Mouse (Mus musculus) limb, embryonic 13.5 days (tissue): ENCODE measurements at regions not wholly inside any gene's neighbourhood (a gene's known extent, or its start where the extent isn't known, plus 50 kb on each side); places are given as distances from the start of the nearest gene placed in this dataset.

ENCODE experiments used
- ATAC-seq: fragments of 200-750 bp; cut with Nextera tagmentation; 2 replicates; pipeline ENCODE4 v1.8.0; 2017; ENCODE audit warnings: low read depth, moderate number of reproducible peaks, moderate TSS enrichment; ENCODE audit not compliant: low FRiP score
- H3K27ac ChIP-seq: fragments of 300-500 bp; sonication (generic); 2 replicates; pipeline ENCODE4 v1.5.1; 2015; ENCODE audit warnings: inconsistent platforms, mild to moderate bottlenecking, moderate library complexity
- H3K27me3 ChIP-seq: fragments of 300-500 bp; sonication (generic); 2 replicates; pipeline ENCODE4 v1.6.1; 2015; ENCODE audit warnings: mild to moderate bottlenecking, inconsistent platforms
- H3K36me3 ChIP-seq: fragments of 300-500 bp; sonication (generic); 2 replicates; pipeline ENCODE4 v1.6.1; 2015; ENCODE audit warnings: inconsistent platforms, mild to moderate bottlenecking, moderate library complexity
- H3K4me1 ChIP-seq: fragments of 300-500 bp; sonication (generic); 2 replicates; pipeline ENCODE4 v1.6.1; 2015; ENCODE audit warnings: inconsistent platforms
- H3K4me2 ChIP-seq: fragments of 300-500 bp; sonication (generic); replicated peaks from 2 replicates; pipeline ENCODE4 v1.6.1; 2015; ENCODE audit warnings: inconsistent platforms, mild to moderate bottlenecking, moderate library complexity
- H3K4me3 ChIP-seq: fragments of 300-500 bp; sonication (generic); 2 replicates; pipeline ENCODE4 v1.5.1; 2015; ENCODE audit warnings: moderate library complexity, mild to moderate bottlenecking, inconsistent platforms
- H3K9ac ChIP-seq: fragments of 300-500 bp; sonication (generic); 2 replicates; pipeline ENCODE4 v1.6.1; 2015; ENCODE audit warnings: mild to moderate bottlenecking, inconsistent platforms
- H3K9me3 ChIP-seq: fragments of 300-500 bp; sonication (generic); 2 replicates; pipeline ENCODE4 v1.6.1; 2016; ENCODE audit warnings: inconsistent platforms
- WGBS: fragments of 180-500 bp; shearing (Covaris S2); methylation state at CpG from one replicate; pipeline ENCODE4 v1.1.7; 2015; 5-methylcytosine and 5-hydroxymethylcytosine counted together

GRCm38 (mm10) chr14:36617987-36618386 lies 350.6 kb downstream of the Ccser2 start:
- Histone ChIP-seq H3K27me3 (no peaks in the 10 kb centered on the region), H3K36me3 (no peaks in the 10 kb centered on the region), H3K9ac (no peak overlapping the region), H3K4me1 (no peaks in the 10 kb centered on the region), H3K4me3 (no peak overlapping the region), H3K4me2 (no peak overlapping the region), H3K9me3 (no peaks in the 10 kb centered on the region; the same call in 1 of the 2 replicates), H3K27ac (no peak overlapping the region)
- no peak for ATAC-seq
- WGBS: 82% methylated on average over 5 of the region's 5 CpGs

- Histone ChIP-seq H3K4me3 (no peak overlapping the region), H3K4me1 (no peaks in the 10 kb centered on the region), H3K9ac (no peak overlapping the region), H3K27ac (no peak overlapping the region), H3K36me3 (no peaks in the 10 kb centered on the region), H3K27me3 (no peaks in the 10 kb centered on the region), H3K9me3 (no peaks in the 10 kb centered on the region), H3K4me2 (no peak overlapping the region)
- WGBS: 72% methylated on average over 3 of the region's 3 CpGs
- no peak for ATAC-seq
These were observed 353.7 kb downstream of the Ccser2 start for GRCm38 (mm10) chr14:36614926-36615325.

GRCm38 (mm10) chr14:36612860-36613259 lies 355.7 kb downstream of the Ccser2 start:
- Histone ChIP-seq H3K4me1 (no peaks in the 10 kb centered on the region), H3K4me3 (no peak overlapping the region), H3K9me3 (no peaks in the 10 kb centered on the region), H3K9ac (no peak overlapping the region), H3K4me2 (no peak overlapping the region), H3K36me3 (no peaks in the 10 kb centered on the region), H3K27me3 (no peaks in the 10 kb centered on the region), H3K27ac (no peak overlapping the region)
- WGBS: 83% methylated on average over 3 of the region's 3 CpGs
- no peak for ATAC-seq

- 59% methylated on average over 4 of the region's 4 CpGs for WGBS
- no peak for ATAC-seq
- Histone ChIP-seq H3K27me3 (no peaks in the 10 kb centered on the region), H3K9ac (no peak overlapping the region), H3K36me3 (no peaks in the 10 kb centered on the region), H3K4me3 (no peak overlapping the region), H3K4me2 (no peak overlapping the region), H3K4me1 (no peaks in the 10 kb centered on the region), H3K9me3 (no peaks in the 10 kb centered on the region), H3K27ac (no peak overlapping the region)
These were observed 384.4 kb downstream of the Ccser2 start for GRCm38 (mm10) chr14:36584065-36584635.

GRCm38 (mm10) chr14:36583338-36584064 lies 385.1 kb downstream of the Ccser2 start:
- Histone ChIP-seq H3K27me3 (no peaks in the 10 kb centered on the region), H3K36me3 (no peaks in the 10 kb centered on the region), H3K9ac (no peak overlapping the region), H3K4me3 (no peak overlapping the region), H3K27ac (no peak overlapping the region), H3K4me2 (no peak overlapping the region), H3K4me1 (no peaks in the 10 kb centered on the region), H3K9me3 (no peaks in the 10 kb centered on the region)
- 65% methylated on average over 3 of the region's 3 CpGs for WGBS
- no peak for ATAC-seq

- no peak for ATAC-seq
- Histone ChIP-seq H3K36me3 (no peaks in the 10 kb centered on the region), H3K9ac (no peak overlapping the region), H3K27ac (no peak overlapping the region), H3K4me3 (no peak overlapping the region), H3K9me3 (no peaks in the 10 kb centered on the region), H3K4me2 (no peak overlapping the region), H3K27me3 (no peaks in the 10 kb centered on the region), H3K4me1 (no peaks in the 10 kb centered on the region)
- 38% methylated on average over 3 of the region's 3 CpGs for WGBS
These were observed 405.2 kb downstream of the Ccser2 start for GRCm38 (mm10) chr14:36563229-36563865.

GRCm38 (mm10) chr14:36537402-36537801 lies 431.2 kb downstream of the Ccser2 start:
- Histone ChIP-seq H3K9ac (no peak overlapping the region), H3K27me3 (no peaks in the 10 kb centered on the region), H3K9me3 (no peaks in the 10 kb centered on the region), H3K4me1 (no peaks in the 10 kb centered on the region), H3K4me2 (no peak overlapping the region), H3K36me3 (no peaks in the 10 kb centered on the region), H3K4me3 (no peak overlapping the region), H3K27ac (no peak overlapping the region)
- 58% methylated on average over 5 of the region's 5 CpGs for WGBS
- no peak for ATAC-seq

GRCm38 (mm10) chr14:36527310-36527709 lies 432.6 kb downstream of the 4930474N05Rik start:
- ATAC-seq: no peak
- Histone ChIP-seq H3K4me2 (no peak overlapping the region), H3K27ac (no peak overlapping the region), H3K36me3 (no peaks in the 10 kb centered on the region), H3K4me1 (no peaks in the 10 kb centered on the region), H3K9me3 (no peaks in the 10 kb centered on the region), H3K4me3 (no peak overlapping the region), H3K27me3 (no peaks in the 10 kb centered on the region), H3K9ac (no peak overlapping the region)
- WGBS: 89% methylated on average over 1 of the region's 1 CpGs

- Histone ChIP-seq H3K4me1 (no peaks in the 10 kb centered on the region), H3K9me3 (no peaks in the 10 kb centered on the region), H3K4me2 (no peak overlapping the region), H3K9ac (no peak overlapping the region), H3K36me3 (no peaks in the 10 kb centered on the region), H3K27me3 (no peaks in the 10 kb centered on the region), H3K4me3 (no peak overlapping the region), H3K27ac (no peak overlapping the region)
- ATAC-seq: no peak
These were observed 430.9 kb downstream of the 4930474N05Rik start for GRCm38 (mm10) chr14:36525591-36526037.

GRCm38 (mm10) chr14:36502076-36502994 lies 407.6 kb downstream of the 4930474N05Rik start:
- ATAC-seq: no peak
- no peak overlapping the region for H3K27ac ChIP-seq
- H3K9me3 ChIP-seq: no peaks in the 10 kb centered on the region
- no peaks in the 10 kb centered on the region for H3K27me3 ChIP-seq
- no peak overlapping the region for H3K4me3 ChIP-seq
- no peaks in the 10 kb centered on the region for H3K4me1 ChIP-seq
- no peak overlapping the region for H3K9ac ChIP-seq
- no peak overlapping the region for H3K4me2 ChIP-seq
- no peaks in the 10 kb centered on the region for H3K36me3 ChIP-seq
- WGBS: 67% methylated on average over 2 of the region's 2 CpGs

- no peak overlapping the region for H3K27ac ChIP-seq
- no peak for ATAC-seq
- no peak overlapping the region for H3K9ac ChIP-seq
- no peaks in the 10 kb centered on the region for H3K4me1 ChIP-seq
- H3K4me2 ChIP-seq: no peak overlapping the region
- 83% methylated on average over 2 of the region's 2 CpGs for WGBS
- H3K9me3 ChIP-seq: no peaks in the 10 kb centered on the region
- no peak overlapping the region for H3K4me3 ChIP-seq
- H3K27me3 ChIP-seq: no peaks in the 10 kb centered on the region
- H3K36me3 ChIP-seq: no peaks in the 10 kb centered on the region
These were observed 404.6 kb downstream of the 4930474N05Rik start for GRCm38 (mm10) chr14:36499323-36499722.

GRCm38 (mm10) chr14:36485499-36485898 lies 390.8 kb downstream of the 4930474N05Rik start:
- no peak overlapping the region for H3K4me3 ChIP-seq
- H3K4me1 ChIP-seq: no peaks in the 10 kb centered on the region
- ATAC-seq: no peak

More at GRCm38 (mm10) chr14:36485499-36485898, 390.8 kb downstream of the 4930474N05Rik start:
- no peak overlapping the region for H3K27ac ChIP-seq
- H3K27me3 ChIP-seq: no peaks in the 10 kb centered on the region
- H3K9ac ChIP-seq: no peak overlapping the region
- no peaks in the 10 kb centered on the region for H3K36me3 ChIP-seq
- no peak overlapping the region for H3K4me2 ChIP-seq
- no peaks in the 10 kb centered on the region for H3K9me3 ChIP-seq
